Mouse (Mus musculus) heart, embryonic 10.5 days (tissue): ENCODE data around the gene Zfp804b. TPM values are rescaled to one million over a fixed set of nuclear protein-coding genes. Genes with fewer than 3 reads are reported as not detected.
"Not testable (repeated sequence)": the region's sequence is repeated elsewhere in the genome, so short reads cannot be mapped to it uniquely, and the experiment has no call there.

Experiments
- DNase-seq: peaks from one replicate; pipeline ENCODE4 v3.0.0-alpha.2; 2017; ENCODE audit warnings: low spot score
- H3K27ac ChIP-seq: fragments of 300-500 bp; sonication (generic); 2 replicates; pipeline ENCODE4 v1.5.1; 2016; ENCODE audit warnings: mild to moderate bottlenecking
- H3K27me3 ChIP-seq: fragments of 300-500 bp; sonication (generic); 2 replicates; pipeline ENCODE4 v1.6.1; 2016; ENCODE audit warnings: mild to moderate bottlenecking; ENCODE audit not compliant: poor library complexity, insufficient read depth, severe bottlenecking
- H3K36me3 ChIP-seq: fragments of 300-500 bp; sonication (generic); 2 replicates; pipeline ENCODE4 v1.6.1; 2016; ENCODE audit warnings: mild to moderate bottlenecking, moderate library complexity
- H3K4me1 ChIP-seq: fragments of 300-500 bp; sonication (generic); 2 replicates; pipeline ENCODE4 v1.6.1; 2016; ENCODE audit warnings: mild to moderate bottlenecking
- H3K4me3 ChIP-seq: fragments of 300-500 bp; sonication (generic); 2 replicates; pipeline ENCODE4 v1.5.1; 2016; ENCODE audit warnings: mild to moderate bottlenecking, moderate library complexity
- H3K9me3 ChIP-seq: fragments of 300-500 bp; sonication (generic); 2 replicates; pipeline ENCODE4 v1.6.1; 2016; ENCODE audit warnings: mild to moderate bottlenecking, moderate library complexity
- WGBS: fragments of 180-500 bp; shearing (Covaris S2); methylation state at CpG from one replicate; pipeline ENCODE4 v1.1.7; 2016; 5-methylcytosine and 5-hydroxymethylcytosine counted together
- polyA plus RNA-seq: library from polyadenylated mRNA; unstranded; fragments of >200 nt; fragmentation: Nextera tagmentation; extraction: Ambion mirVana; gene quantifications from 2 replicates; pipeline ENCODE4 v1.2.1, GENCODE M21; 2016

Zfp804b gene
- 0.15 and 0.21 TPM in 2 replicates for polyA plus RNA-seq

DNA sequence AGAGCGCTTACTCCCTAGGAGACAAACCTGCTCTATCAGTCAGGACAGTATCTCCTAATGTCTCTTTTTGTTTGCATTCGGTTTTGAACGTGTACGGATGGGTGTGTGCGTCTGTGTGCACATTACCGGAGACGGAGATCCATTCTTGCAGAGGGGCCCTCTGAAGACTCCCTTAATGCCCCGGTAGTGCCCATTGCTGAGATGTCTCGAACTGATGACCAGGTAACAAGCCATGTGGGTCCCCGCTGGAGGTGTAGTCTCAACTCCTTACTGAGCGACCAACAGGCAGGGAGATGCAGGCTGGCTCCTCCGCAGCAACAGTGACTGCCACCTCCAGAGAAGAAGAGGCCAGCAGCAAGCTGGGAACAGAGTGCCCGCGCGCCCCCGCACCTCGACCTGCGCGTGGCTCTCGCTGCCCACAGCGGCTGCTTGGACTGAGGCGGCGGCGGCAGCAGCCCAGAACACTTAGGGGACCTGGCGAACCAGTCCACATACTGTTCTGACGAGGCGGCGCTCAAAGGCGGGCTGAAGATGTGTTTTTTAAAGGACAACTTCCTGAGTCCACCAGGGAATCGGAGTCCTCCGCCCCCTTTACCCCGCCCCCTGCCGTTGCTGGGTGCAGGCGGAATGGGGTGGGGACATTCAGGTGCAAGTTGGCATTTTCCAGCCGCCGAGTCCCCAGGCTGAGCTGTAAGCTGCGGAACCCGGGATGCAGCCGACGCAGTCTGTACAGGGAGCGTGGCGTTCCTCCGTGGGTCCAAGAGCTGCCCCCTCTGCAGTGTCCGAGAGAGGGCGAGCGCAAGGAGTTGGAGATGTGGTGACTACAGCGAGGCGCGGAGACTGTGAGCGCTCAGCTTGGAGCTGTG, at the start of gene Zfp804b:
Zfp804b (minus strand) TSS at position 612 of the 866 bp plus-strand sequence.
- Histone ChIP-seq H3K36me3 (no peaks in the 10 kb centered on the region), H3K27me3 (no peaks in the 10 kb centered on the region), H3K4me3 (peak within 1 kb of the TSS; percentile 73), H3K4me1 (no peaks in the 10 kb centered on the region), H3K9me3 (no peaks in the 10 kb centered on the region), H3K27ac (peak within 1 kb of the TSS; percentile 67)
- peak; percentile 78 for DNase-seq
- under 1% methylated on average over 50 of the region's 50 CpGs for WGBS

DNA sequence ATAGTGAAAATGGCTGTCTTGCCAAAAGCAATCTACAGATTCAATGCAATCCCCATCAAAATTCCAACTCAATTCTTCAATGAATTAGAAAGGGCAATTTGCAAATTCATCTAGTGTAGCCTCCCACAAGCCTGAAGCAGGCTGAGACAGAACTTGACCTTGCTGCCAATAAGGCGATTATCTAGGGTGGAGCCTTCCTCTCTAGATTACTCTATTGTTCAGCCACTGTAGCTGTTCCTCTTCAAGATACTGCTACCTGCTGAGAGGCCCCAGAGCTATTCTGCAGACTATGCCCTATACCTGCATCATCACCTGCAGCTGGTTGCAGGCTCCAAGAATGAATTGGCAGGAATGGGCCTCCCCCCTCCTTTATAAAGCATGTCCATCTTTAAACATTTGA, 20.1 kb upstream of the Zfp804b start:
- H3K36me3 ChIP-seq, H3K27me3 ChIP-seq, H3K4me1 ChIP-seq, H3K4me3 ChIP-seq, DNase-seq, H3K27ac ChIP-seq, H3K9me3 ChIP-seq: not testable (repeated sequence)
- 83% methylated on average over 1 of the region's 1 CpGs for WGBS

DNA sequence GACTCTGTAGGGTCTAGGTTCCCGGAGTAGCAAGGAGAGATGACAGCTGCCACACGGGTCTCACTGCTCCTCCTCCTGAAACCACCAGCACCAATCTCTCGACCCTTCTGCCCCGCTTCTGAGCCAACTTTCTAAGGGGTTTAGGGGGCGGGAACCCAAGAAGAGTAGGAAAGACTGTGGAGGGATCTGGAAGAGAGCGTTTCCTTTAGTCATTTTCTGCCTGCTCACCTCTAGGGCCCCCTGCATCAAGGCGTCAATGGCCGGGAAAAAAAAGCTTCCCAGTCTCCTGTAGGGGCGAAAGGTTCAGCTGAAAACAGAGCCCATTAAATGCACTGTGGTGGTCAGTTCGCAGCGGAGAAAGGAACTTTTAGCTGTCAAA, 444 bp upstream of the Zfp804b start:
- DNase-seq: no peak
- H3K9me3 ChIP-seq: no peaks in the 10 kb centered on the region
- WGBS: under 1% methylated on average over 11 of the region's 11 CpGs
- H3K27me3 ChIP-seq: no peaks in the 10 kb centered on the region
- peak overlapping the region; percentile 73 for H3K4me3 ChIP-seq
- 0 out of 2 replicates have a peak overlapping the region, but pooled peaks have one; percentile 67 for H3K27ac ChIP-seq
- no peaks in the 10 kb centered on the region for H3K4me1 ChIP-seq
- H3K36me3 ChIP-seq: no peaks in the 10 kb centered on the region

DNA sequence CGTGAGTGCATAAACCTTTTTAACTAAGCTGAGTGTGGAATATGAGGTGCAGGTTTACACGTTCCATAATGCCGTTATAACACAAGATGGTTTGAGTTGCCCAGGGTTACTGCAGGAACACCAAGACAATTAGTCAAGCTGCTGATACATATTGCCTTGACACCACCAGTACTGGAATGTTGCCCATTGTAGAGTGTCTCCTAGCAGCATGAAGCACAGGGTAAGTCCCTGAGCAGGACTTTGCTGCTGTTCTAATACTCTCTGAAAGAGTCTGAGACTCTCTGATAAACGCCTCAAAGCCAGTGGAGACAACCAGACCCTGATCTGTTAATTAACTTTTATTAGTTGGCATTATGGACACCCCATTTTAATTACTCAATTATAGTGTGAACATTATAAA, 19.0 kb downstream of the Zfp804b start:
- H3K9me3 ChIP-seq: no peaks in the 10 kb centered on the region
- no peak overlapping the region for H3K27ac ChIP-seq
- WGBS: 86% methylated on average over 4 of the region's 4 CpGs
- H3K4me3 ChIP-seq: no peak overlapping the region
- H3K4me1 ChIP-seq: no peaks in the 10 kb centered on the region
- no peaks in the 10 kb centered on the region for H3K36me3 ChIP-seq
- no peak for DNase-seq
- no peaks in the 10 kb centered on the region for H3K27me3 ChIP-seq

DNA sequence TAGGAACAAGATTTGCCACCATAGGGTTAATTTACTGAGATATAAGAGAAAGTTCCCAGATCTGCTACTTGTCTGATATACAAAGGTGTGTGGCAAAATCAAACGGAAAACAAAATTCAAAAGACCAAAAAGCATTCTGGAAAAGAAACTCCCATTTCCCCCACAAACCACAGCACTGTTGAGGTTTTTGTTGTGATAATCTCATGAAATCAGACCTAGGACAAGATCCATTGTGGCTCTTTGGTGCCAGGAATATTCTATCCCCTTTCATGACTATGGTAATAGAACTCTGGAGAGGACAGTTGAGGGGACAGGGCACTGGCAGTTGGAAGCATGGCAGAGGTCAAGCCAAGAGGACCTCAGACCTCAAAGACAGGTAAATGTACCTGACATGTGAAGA, 40.7 kb downstream of the Zfp804b start, which contains the start of gene Tex47:
Tex47 (plus strand) TSS at position 301 of the 400 bp plus-strand sequence.
- H3K9me3 ChIP-seq: no peaks in the 10 kb centered on the region
- H3K27ac ChIP-seq: no peak within 1 kb of the TSS
- H3K36me3 ChIP-seq: no peaks in the 10 kb centered on the region
- DNase-seq: no peak
- WGBS: 80% methylated on average over 1 of the region's 1 CpGs
- H3K4me3 ChIP-seq: no peak within 1 kb of the TSS
- H3K27me3 ChIP-seq: no peaks in the 10 kb centered on the region
- H3K4me1 ChIP-seq: no peaks in the 10 kb centered on the region

DNA sequence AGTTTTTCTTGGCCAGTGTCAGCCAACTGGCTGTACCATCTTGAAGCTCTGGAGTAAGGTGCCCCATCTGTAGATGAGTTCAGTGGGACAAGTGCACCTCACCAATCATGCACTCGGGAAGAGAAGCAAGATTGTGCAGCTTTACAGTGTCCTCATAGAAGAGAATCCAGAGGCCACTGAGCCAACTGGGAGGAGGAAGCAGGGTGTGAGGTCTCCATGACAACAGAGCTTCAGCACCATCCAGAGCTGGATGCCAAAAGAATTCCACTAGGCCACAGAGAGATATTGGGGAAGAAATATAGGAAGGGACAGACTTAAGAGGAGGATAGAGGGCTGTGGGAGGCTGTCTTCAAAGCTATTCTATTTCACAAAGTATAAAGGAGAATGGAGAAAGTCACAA, 41.6 kb downstream of the Zfp804b start:
- H3K4me3 ChIP-seq: no peak overlapping the region
- DNase-seq: no peak
- WGBS: 71% methylated on average over 1 of the region's 1 CpGs
- no peaks in the 10 kb centered on the region for H3K36me3 ChIP-seq
- no peak overlapping the region for H3K27ac ChIP-seq
- no peaks in the 10 kb centered on the region for H3K27me3 ChIP-seq
- H3K9me3 ChIP-seq: no peaks in the 10 kb centered on the region
- H3K4me1 ChIP-seq: no peaks in the 10 kb centered on the region

DNA sequence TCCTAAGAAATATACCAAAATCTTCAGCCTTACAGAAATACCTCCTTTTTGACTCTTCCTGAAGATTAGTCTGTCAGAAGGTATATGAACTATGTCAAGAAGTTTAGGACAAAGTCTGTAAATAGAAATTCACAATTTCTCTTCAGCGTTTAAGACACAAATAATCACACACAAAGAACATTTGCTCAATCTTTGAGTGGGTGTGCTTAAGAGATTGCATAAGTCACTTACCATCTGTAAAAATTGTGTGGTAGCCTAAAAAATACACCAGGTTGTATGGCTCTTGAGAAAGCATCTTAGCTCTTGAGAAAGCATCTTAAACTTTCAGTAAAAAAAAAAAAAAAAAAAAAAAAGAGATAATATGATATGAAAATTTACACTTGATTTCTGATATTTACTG, 60.2 kb downstream of the Zfp804b start:
- Histone ChIP-seq H3K4me1 (no peaks in the 10 kb centered on the region), H3K27me3 (no peaks in the 10 kb centered on the region), H3K9me3 (no peaks in the 10 kb centered on the region), H3K4me3 (no peak overlapping the region), H3K27ac (no peak overlapping the region), H3K36me3 (no peaks in the 10 kb centered on the region)
- DNase-seq: no peak
- WGBS: 81% methylated on average over 1 of the region's 1 CpGs

DNA sequence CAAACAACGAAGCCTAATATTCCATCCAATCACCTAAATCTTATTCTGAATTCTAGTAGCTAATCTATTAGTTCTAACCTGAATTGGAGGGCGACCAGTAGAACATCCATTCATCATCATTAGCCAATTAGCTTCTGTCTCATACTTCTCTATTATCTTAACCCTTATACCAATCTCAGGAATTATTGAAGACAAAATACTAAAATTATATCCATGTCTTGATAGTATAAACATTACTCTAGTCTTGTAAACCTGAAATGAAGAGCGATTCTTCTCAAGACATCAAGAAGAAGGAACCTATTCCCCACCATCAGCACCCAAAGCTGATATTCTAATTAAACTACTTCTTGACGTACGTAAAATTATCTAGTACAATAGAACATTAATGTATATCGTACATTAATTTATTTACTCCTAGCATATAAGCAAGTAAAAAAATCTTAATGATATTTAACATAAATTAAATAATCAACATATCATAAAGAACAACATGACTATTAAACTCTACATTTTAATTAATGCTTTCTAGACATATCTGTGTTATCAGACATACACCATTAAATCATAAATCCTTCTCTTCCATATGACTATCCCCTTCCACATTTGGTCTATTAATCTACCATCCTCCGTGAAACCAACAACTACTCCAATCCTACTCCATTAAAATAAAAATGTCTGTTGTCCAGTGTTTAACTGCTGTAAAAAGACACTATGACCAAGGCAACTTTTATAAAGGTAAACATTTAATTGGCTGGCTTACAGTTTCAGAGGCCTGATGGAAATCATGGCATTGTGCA, 67.7 kb downstream of the Zfp804b start:
- no peak overlapping the region for H3K27ac ChIP-seq
- 85% methylated on average over 7 of the region's 7 CpGs for WGBS

DNA sequence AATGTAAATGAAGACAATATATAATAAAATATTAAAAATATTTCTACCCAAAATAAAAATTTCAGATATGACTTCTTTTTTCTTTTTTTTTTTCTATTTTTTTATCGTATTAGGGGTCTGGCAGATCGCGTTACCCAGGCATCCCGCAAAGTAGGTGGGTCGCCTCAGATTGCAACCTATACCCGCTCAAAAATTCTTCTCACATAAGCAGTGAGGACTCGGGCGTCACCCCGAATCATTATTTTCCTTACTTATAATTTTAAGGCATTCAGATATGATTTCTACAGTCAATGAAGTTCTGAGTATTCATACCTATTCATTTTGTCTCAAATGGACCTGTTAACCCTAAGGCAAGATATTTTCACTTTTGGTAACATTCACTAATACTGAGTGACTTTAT, 167.0 kb downstream of the Zfp804b start:
- H3K9me3 ChIP-seq: peaks cover 3% of the 10 kb centered on the region; the same call in 1 of the 2 replicates
- H3K4me1 ChIP-seq: no peaks in the 10 kb centered on the region
- H3K4me3 ChIP-seq: no peak overlapping the region
- no peaks in the 10 kb centered on the region for H3K27me3 ChIP-seq
- WGBS: 93% methylated on average over 9 of the region's 9 CpGs
- no peak for DNase-seq
- H3K36me3 ChIP-seq: no peaks in the 10 kb centered on the region
- H3K27ac ChIP-seq: no peak overlapping the region

More for the DNA sequence above, 67.7 kb downstream of the Zfp804b start:
- Histone ChIP-seq H3K27me3 (no peaks in the 10 kb centered on the region), H3K4me1 (no peaks in the 10 kb centered on the region), H3K36me3 (no peaks in the 10 kb centered on the region), H3K9me3 (no peaks in the 10 kb centered on the region), H3K4me3 (no peak overlapping the region)
- DNase-seq: no peak

DNA sequence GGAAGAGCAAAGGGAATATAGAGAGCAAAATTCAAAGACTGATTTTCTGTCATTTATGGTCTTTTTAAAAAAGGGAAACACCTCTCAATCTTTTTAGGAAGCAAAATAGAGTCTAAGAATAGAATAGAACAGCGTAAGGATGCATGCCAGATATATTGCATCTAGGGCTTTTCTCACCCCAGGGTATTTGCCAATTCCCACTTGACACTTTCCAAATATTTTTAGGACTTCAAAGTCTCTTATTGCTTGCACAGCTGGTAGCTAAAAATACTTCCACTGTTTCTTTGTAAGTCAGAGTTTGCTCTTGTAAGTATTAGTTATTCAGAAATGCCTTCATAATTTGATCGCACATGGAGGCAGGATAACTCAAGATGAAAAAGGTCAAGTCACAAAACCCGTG, 204.9 kb downstream of the Zfp804b start:
- WGBS: 74% methylated on average over 3 of the region's 3 CpGs
- Histone ChIP-seq H3K9me3 (no peaks in the 10 kb centered on the region), H3K36me3 (no peaks in the 10 kb centered on the region), H3K4me1 (no peaks in the 10 kb centered on the region), H3K27ac (no peak overlapping the region), H3K27me3 (no peaks in the 10 kb centered on the region), H3K4me3 (no peak overlapping the region)
- DNase-seq: no peak

DNA sequence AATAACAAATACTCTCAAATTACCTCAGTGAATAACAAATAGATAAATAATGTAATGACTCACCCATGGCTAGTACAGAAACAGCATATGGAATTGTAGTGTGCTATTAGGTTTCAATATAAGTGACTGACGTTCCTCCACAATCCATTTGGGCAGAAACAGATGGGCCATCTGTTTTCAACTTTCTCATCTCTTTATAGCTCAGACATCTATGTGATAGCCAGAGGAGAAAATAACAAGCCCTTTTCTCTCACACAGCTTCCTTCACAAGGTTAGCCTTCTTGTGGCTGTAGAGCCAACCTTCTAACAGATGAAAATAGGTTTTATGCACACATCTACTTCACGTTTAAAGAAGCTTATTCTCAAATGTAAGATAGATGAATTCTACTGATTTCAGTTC, 242.2 kb downstream of the Zfp804b start:
- no peak overlapping the region for H3K4me3 ChIP-seq
- no peaks in the 10 kb centered on the region for H3K9me3 ChIP-seq
- 55% methylated on average over 2 of the region's 2 CpGs for WGBS
- no peaks in the 10 kb centered on the region for H3K36me3 ChIP-seq
- DNase-seq: no peak
- H3K27me3 ChIP-seq: no peaks in the 10 kb centered on the region
- H3K4me1 ChIP-seq: no peaks in the 10 kb centered on the region
- no peak overlapping the region for H3K27ac ChIP-seq

DNA sequence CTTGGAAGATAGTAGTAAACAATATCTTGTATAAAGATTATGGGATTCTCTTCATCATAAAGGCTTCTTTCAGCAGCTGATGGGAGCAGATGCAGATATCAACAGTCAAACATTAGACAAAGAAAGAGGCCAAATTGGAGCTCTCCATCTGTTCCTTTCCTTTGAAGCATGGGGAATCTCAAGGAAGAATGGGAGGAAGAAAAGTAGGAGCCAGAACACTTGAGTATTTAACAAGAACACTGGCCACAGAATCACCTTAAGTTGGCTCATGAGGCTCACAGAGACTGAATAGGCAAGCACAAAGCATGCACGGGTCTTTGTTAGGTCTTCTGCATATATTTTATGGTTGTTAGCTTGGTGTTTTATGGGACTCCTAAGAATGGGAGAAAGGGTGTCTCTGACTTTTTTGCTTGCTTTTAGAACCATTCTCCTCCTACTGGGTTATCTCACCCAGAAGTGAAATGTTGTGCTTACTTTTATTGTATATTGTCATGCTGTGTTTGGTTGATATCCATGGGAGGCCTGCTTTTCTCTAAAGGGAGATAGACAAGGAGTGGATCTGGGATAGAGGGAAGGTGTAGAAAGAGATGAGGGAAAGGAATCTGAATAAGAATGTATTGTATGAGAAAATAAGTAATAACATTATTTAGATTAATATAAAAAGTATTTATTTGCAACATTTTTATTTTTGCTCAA, 270.5 kb downstream of the Zfp804b start:
- H3K27me3 ChIP-seq: no peaks in the 10 kb centered on the region
- DNase-seq: no peak
- H3K36me3 ChIP-seq: no peaks in the 10 kb centered on the region
- WGBS: 81% methylated on average over 1 of the region's 1 CpGs
- no peak overlapping the region for H3K4me3 ChIP-seq
- H3K4me1 ChIP-seq: no peaks in the 10 kb centered on the region
- no peaks in the 10 kb centered on the region for H3K9me3 ChIP-seq
- no peak overlapping the region for H3K27ac ChIP-seq

DNA sequence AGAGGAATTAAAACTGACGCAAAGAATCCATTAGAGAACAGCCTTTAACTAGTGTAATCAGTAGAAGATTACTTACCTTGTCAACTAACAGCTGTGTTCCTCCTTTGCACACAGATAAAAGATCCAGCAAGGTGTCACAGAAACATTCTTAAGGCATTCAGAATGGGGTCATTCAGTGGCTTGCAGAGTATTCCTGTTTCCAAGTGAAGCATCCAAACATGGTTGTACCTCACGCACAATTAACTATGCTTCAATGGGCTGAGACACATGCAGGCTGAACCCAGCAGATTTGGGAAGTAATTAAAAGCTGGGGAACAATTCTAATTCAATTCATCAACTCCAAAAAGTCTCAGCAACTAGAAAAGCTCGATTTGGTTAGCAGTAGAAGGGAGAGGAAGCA, 337.1 kb downstream of the Zfp804b start:
- no peak overlapping the region for H3K4me3 ChIP-seq
- WGBS: 48% methylated on average over 3 of the region's 3 CpGs
- no peaks in the 10 kb centered on the region for H3K4me1 ChIP-seq

More for the DNA sequence above, 337.1 kb downstream of the Zfp804b start:
- DNase-seq: no peak
- Histone ChIP-seq H3K27me3 (no peaks in the 10 kb centered on the region), H3K27ac (no peak overlapping the region), H3K9me3 (no peaks in the 10 kb centered on the region), H3K36me3 (no peaks in the 10 kb centered on the region)
